Mouse (Mus musculus): ENCODE measurements around the gene Kyat1. TPM values are rescaled to one million over a fixed set of nuclear protein-coding genes. Genes with fewer than 3 reads are reported as not detected.
"Not testable (repeated sequence)": the region's sequence is repeated elsewhere in the genome, so short reads cannot be mapped to it uniquely, and the experiment has no call there.

Gene Kyat1
- polyA plus RNA-seq, 1 experiment from 2014 or later: 15.5 TPM

DNA sequence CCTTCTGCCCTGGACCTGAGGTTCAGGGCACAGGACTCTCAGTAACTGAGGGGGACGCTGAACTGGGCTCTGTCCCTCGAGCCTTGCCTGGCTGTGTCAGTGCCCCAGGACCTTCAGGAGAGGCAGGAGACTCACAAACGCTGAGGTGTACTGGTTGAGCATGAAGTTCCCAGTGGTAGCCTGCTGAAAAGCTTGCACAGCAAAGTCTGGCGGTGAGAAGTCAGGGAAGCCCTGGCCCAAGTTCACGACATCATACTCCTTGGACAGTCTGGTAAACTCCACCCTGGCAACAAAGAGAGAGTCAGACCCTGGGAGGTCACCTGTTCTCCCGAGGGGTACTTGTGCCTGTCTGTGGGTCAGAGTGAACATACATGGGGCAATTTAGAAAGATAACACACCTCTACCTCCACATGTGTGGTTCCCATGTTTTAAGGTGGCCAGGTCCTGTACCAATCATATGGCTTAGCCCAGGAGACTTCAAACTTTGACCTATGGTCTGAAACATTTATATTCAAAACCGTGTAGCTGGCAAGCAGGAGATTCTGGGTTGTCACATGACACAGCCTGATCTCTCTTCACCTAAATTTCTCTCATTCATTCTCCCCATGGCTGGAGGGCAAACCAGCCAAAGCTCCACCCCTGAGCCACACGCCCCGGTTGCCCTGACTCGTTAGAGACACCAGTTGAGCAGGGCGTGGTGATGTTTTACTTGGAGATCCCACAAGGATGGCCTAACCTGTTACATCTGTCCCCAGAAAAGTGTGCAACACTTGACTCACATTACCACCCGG lies 13.7 kb downstream of the Kyat1 start:
- Histone ChIP-seq H3K27ac (replicated peaks) (no peak overlapping the region), H3K9me3 (replicated peaks) (no peaks in the 10 kb centered on the region), H3K4me2 (replicated peaks) (no peak overlapping the region), H3K36me3 (0 out of 2 replicates have a peak, but pooled peaks cover 4% of the 10 kb centered on the region), H3K9ac (no peak overlapping the region), H3K27me3 (no peaks in the 10 kb centered on the region), H3K4me3 (replicated peaks) (no peak overlapping the region), H3K4me1 (peaks cover 5% of the 10 kb centered on the region; the same call in 1 of the 2 replicates)
- 0 out of 2 replicates have a peak, but pooled peaks have one; percentile 15 for ATAC-seq (ENCODE audit: insufficient number of reproducible peaks, low FRiP score, low TSS enrichment, low read depth)
- 73% methylated on average over 12 of the region's 12 CpGs for WGBS

GRCm38 (mm10) chr2:30185681-30186080 lies 20.0 kb downstream of the Kyat1 start:
- Histone ChIP-seq H3K9ac (no peak overlapping the region), H3K27ac (replicated peaks) (no peak overlapping the region), H3K4me1 (no peaks in the 10 kb centered on the region), H3K9me3 (replicated peaks) (no peaks in the 10 kb centered on the region), H3K4me2 (replicated peaks) (no peak overlapping the region), H3K27me3 (no peaks in the 10 kb centered on the region), H3K4me3 (replicated peaks) (no peak overlapping the region), H3K36me3 (peaks cover 6% of the 10 kb centered on the region)
- 84% methylated on average over 3 of the region's 3 CpGs for WGBS
- ATAC-seq (ENCODE audit: insufficient number of reproducible peaks, low FRiP score, low TSS enrichment, low read depth): no peak

- no peak overlapping the region for H3K9ac ChIP-seq
- H3K4me1 ChIP-seq: no peaks in the 10 kb centered on the region
- no peaks in the 10 kb centered on the region for H3K27me3 ChIP-seq
- no peaks in the 10 kb centered on the region for H3K9me3 ChIP-seq (replicated peaks)
- no peak overlapping the region for H3K4me3 ChIP-seq (replicated peaks)
- no peak overlapping the region for H3K27ac ChIP-seq (replicated peaks)
- ATAC-seq (ENCODE audit: insufficient number of reproducible peaks, low FRiP score, low TSS enrichment, low read depth): no peak
- H3K36me3 ChIP-seq: peaks cover 6% of the 10 kb centered on the region
- WGBS: 86% methylated on average over 6 of the region's 6 CpGs
- H3K4me2 ChIP-seq (replicated peaks): no peak overlapping the region
Observed at GRCm38 (mm10) chr2:30185276-30185675, 20.4 kb downstream of the Kyat1 start.

- H3K9me3 ChIP-seq (replicated peaks): no peaks in the 10 kb centered on the region
- no peak for ATAC-seq (ENCODE audit: insufficient number of reproducible peaks, low FRiP score, low TSS enrichment, low read depth)
- H3K4me1 ChIP-seq: no peaks in the 10 kb centered on the region
- no peak overlapping the region for H3K9ac ChIP-seq
- H3K36me3 ChIP-seq: peaks cover 6% of the 10 kb centered on the region
- H3K27ac ChIP-seq (replicated peaks): no peak overlapping the region
- H3K4me2 ChIP-seq (replicated peaks): no peak overlapping the region
- H3K27me3 ChIP-seq: no peaks in the 10 kb centered on the region
- WGBS: 69% methylated on average over 3 of the region's 3 CpGs
- no peak overlapping the region for H3K4me3 ChIP-seq (replicated peaks)
Observed at GRCm38 (mm10) chr2:30183721-30184120, 21.9 kb downstream of the Kyat1 start.

DNA sequence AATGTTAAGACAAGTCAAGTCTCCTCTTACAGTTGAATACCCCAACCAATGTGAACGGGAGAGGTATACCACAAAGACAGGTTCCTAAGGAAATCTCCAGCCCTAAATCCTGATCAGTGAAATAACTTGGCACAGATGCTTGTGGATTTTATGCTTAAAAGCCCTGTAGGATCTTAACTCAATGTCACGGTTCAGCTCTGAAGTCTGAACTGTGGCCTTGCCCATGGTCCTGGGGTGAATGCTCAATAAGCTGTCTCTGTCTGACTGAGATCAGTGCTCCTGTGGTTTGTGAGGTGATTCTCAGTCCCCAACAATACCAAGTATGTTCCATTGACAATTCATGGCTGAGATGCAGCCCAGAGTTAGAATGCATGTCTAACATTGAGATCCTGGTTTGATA lies 23.2 kb downstream of the Kyat1 start:
- H3K9me3 ChIP-seq (replicated peaks): no peaks in the 10 kb centered on the region
- no peak overlapping the region for H3K4me2 ChIP-seq (replicated peaks)
- no peaks in the 10 kb centered on the region for H3K27me3 ChIP-seq
- H3K36me3 ChIP-seq: peaks cover 6% of the 10 kb centered on the region
- H3K27ac ChIP-seq (replicated peaks): no peak overlapping the region
- no peak overlapping the region for H3K9ac ChIP-seq
- WGBS: 54% methylated on average over 2 of the region's 2 CpGs
- ATAC-seq (ENCODE audit: insufficient number of reproducible peaks, low FRiP score, low TSS enrichment, low read depth): no peak
- H3K4me1 ChIP-seq: peaks cover 4% of the 10 kb centered on the region
- no peak overlapping the region for H3K4me3 ChIP-seq (replicated peaks)

GRCm38 (mm10) chr2:30178711-30179110 lies 26.9 kb downstream of the Kyat1 start:
- not testable (repeated sequence) for H3K27ac ChIP-seq (replicated peaks); H3K9me3 ChIP-seq (replicated peaks); ATAC-seq (ENCODE audit: insufficient number of reproducible peaks, low FRiP score, low TSS enrichment, low read depth); H3K27me3 ChIP-seq; H3K9ac ChIP-seq
- H3K4me3 ChIP-seq (replicated peaks): peak overlapping the region; percentile 78
- peaks cover 10% of the 10 kb centered on the region for H3K4me1 ChIP-seq
- WGBS: 54% methylated on average over 7 of the region's 7 CpGs
- H3K36me3 ChIP-seq: peaks cover 36% of the 10 kb centered on the region
- H3K4me2 ChIP-seq (replicated peaks): peak overlapping the region; percentile 85

DNA sequence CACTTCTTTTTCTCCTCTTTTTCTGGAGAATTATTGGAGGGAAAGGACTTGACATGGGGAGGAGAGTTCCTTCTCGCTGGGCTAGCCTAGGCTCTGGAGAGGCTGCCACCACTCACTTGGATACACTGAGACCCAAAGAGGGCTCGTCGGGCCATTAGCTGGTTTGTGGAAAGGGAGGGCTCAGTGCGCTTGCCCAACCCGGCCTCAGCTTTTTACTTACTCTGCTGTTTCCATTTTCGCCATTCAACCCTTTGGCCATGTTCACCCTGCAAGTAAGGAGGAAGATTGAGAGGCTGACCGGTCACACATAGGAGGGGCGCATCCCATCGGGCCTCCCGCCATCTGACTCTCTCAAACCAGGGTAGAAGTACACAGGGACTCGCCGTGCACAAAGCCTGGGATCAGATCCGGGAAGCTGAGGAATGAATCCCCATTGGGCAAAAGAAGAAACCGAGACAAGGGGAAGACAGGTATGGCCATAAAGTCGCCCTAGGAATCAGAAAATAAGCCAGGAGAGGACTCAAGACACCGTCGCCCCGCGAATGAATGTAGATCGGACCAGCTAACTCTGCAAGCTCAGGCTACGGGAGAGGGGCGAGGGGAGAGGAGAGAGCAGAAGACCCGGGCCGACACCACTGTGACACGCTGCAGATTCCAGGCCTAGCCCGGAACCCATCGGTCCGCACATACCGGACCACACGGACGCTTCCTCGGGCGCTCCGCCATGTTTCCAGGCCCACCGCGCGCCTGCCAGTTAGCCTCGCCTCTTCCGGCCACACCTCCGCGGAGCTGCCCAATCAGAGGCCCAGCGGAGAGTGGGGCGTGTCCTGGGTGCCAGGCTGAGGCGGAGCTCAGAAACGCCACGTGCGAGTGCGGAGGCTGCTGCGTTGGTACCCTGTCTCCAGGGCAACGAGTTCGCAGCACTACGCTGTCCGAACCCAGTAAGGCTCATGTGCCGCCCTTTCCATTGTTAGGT lies 27.7 kb downstream of the Kyat1 start, which contains the start of gene Spout1:
Gene Spout1 (minus strand): TSS at position 760 of the 976 bp plus-strand sequence.
- Histone ChIP-seq H3K27ac (replicated peaks) (no peak within 1 kb of the TSS), H3K4me3 (replicated peaks) (peak within 1 kb of the TSS; percentile 78), H3K9me3 (replicated peaks) (no peaks in the 10 kb centered on the region; the same call in 1 of the 2 replicates), H3K4me2 (replicated peaks) (peak within 1 kb of the TSS; percentile 85), H3K9ac (peak within 1 kb of the TSS; percentile 77), H3K27me3 (no peaks in the 10 kb centered on the region), H3K4me1 (peaks cover 10% of the 10 kb centered on the region), H3K36me3 (peaks cover 43% of the 10 kb centered on the region)
- 2% methylated on average over 54 of the region's 54 CpGs for WGBS
- peak; percentile 97 for ATAC-seq (ENCODE audit: insufficient number of reproducible peaks, low FRiP score, low TSS enrichment, low read depth)

- no peak overlapping the region for H3K27ac ChIP-seq (replicated peaks)
- H3K4me2 ChIP-seq (replicated peaks): no peak overlapping the region
- no peak overlapping the region for H3K9ac ChIP-seq
- 95% methylated on average over 2 of the region's 2 CpGs for WGBS
- no peak for ATAC-seq (ENCODE audit: insufficient number of reproducible peaks, low FRiP score, low TSS enrichment, low read depth)
- peaks cover 19% of the 10 kb centered on the region for H3K4me1 ChIP-seq
- H3K9me3 ChIP-seq (replicated peaks): no peaks in the 10 kb centered on the region; the same call in 1 of the 2 replicates
- peaks cover 48% of the 10 kb centered on the region for H3K36me3 ChIP-seq
- no peaks in the 10 kb centered on the region for H3K27me3 ChIP-seq
- no peak overlapping the region for H3K4me3 ChIP-seq (replicated peaks)
Observed at GRCm38 (mm10) chr2:30176561-30176960, 29.1 kb downstream of the Kyat1 start.

GRCm38 (mm10) chr2:30175897-30176296 lies 29.8 kb downstream of the Kyat1 start:
- H3K27ac ChIP-seq (replicated peaks): no peak overlapping the region
- H3K27me3 ChIP-seq: no peaks in the 10 kb centered on the region
- no peak overlapping the region for H3K4me2 ChIP-seq (replicated peaks)
- H3K9ac ChIP-seq: no peak overlapping the region
- H3K4me1 ChIP-seq: peaks cover 22% of the 10 kb centered on the region
- peaks cover 48% of the 10 kb centered on the region for H3K36me3 ChIP-seq
- WGBS: 87% methylated on average over 8 of the region's 8 CpGs
- no peak for ATAC-seq (ENCODE audit: insufficient number of reproducible peaks, low FRiP score, low TSS enrichment, low read depth)
- no peaks in the 10 kb centered on the region; the same call in 1 of the 2 replicates for H3K9me3 ChIP-seq (replicated peaks)
- H3K4me3 ChIP-seq (replicated peaks): no peak overlapping the region

DNA sequence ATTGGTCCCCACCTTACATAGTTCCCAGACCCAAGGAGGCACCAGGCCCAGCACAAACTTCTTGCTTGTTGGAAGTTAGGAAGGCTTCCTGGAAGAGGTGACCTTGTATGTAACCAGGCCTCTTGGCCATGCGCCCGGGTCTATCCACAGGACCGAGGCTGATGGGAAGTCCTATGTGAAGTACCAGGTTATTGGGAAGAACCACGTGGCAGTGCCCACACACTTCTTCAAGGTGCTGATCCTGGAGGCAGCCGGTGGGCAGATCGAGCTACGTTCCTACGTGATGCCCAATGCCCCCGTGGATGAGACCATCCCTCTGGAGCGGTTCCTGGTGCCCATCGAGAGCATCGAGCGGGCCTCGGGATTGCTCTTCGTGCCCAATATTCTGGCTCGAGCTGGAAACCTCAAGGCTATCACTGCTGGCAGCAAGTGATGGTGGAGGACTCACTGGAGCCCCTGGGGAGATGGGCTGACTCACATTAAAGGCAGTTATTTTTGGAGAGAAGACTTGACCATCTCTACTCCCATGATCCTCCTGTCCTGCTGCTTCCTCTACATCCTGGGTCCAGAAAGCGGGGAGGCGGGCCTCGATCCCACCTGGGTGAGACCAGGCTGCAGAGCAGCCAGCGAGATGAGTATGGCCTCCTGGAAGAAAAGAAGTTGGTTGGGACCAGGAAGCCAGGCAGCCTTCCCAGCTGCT lies 32.0 kb downstream of the Kyat1 start:
- ATAC-seq (ENCODE audit: insufficient number of reproducible peaks, low FRiP score, low TSS enrichment, low read depth): no peak
- WGBS: 95% methylated on average over 20 of the region's 20 CpGs

More for the DNA sequence above, 32.0 kb downstream of the Kyat1 start:
- Histone ChIP-seq H3K4me1 (peaks cover 22% of the 10 kb centered on the region), H3K27me3 (no peaks in the 10 kb centered on the region), H3K36me3 (peaks cover 48% of the 10 kb centered on the region), H3K9me3 (replicated peaks) (no peaks in the 10 kb centered on the region; the same call in 1 of the 2 replicates), H3K4me2 (replicated peaks) (no peak overlapping the region), H3K9ac (no peak overlapping the region), H3K27ac (replicated peaks) (no peak overlapping the region), H3K4me3 (replicated peaks) (no peak overlapping the region)
